Mouse (Mus musculus): ENCODE data around the gene Map3k7. TPM values are rescaled to one million over a fixed set of nuclear protein-coding genes. Genes with fewer than 3 reads are reported as not detected.
"Not testable (repeated sequence)": the region's sequence is repeated elsewhere in the genome, so short reads cannot be mapped to it uniquely, and the experiment has no call there.

Gene Map3k7
- total RNA-seq, 4 experiments from 2014 or later, result 45.6 to 56.4 (median 54.6) TPM

GRCm38 (mm10) chr4:31993386-31993785, 29.5 kb downstream of the Map3k7 start:
- DNase-seq (ENCODE audit: low spot score), result no peak

- DNase-seq (ENCODE audit: low spot score), result no peak
These were observed 30.0 kb downstream of the Map3k7 start for GRCm38 (mm10) chr4:31993865-31994264.

- no peak for DNase-seq (ENCODE audit: low spot score)
These were observed 37.6 kb downstream of the Map3k7 start for GRCm38 (mm10) chr4:32001498-32001897.

GRCm38 (mm10) chr4:32004773-32005591, 41.1 kb downstream of the Map3k7 start:
- no peak for DNase-seq (ENCODE audit: low spot score)

GRCm38 (mm10) chr4:32007174-32007573, 43.3 kb downstream of the Map3k7 start:
- no peak for DNase-seq (ENCODE audit: low spot score)

- no peak for DNase-seq (ENCODE audit: low spot score)
These were observed 44.2 kb downstream of the Map3k7 start for GRCm38 (mm10) chr4:32008095-32008494.

- no peak for DNase-seq (ENCODE audit: low spot score)
These were observed 46.9 kb downstream of the Map3k7 start for GRCm38 (mm10) chr4:32010808-32011207.

GRCm38 (mm10) chr4:32011218-32011973, 47.5 kb downstream of the Map3k7 start:
- no peak for DNase-seq (ENCODE audit: low spot score)

- no peak for DNase-seq (ENCODE audit: low spot score)
These were observed 57.2 kb downstream of the Map3k7 start for GRCm38 (mm10) chr4:32021131-32021530.

GRCm38 (mm10) chr4:32022321-32022720, 58.4 kb downstream of the Map3k7 start:
- no peak for DNase-seq (ENCODE audit: low spot score)

- DNase-seq (ENCODE audit: low spot score), result not testable (repeated sequence)
These were observed 60.3 kb downstream of the Map3k7 start for GRCm38 (mm10) chr4:32024170-32024569.

- no peak for DNase-seq (ENCODE audit: low spot score)
These were observed 61.2 kb downstream of the Map3k7 start for GRCm38 (mm10) chr4:32025105-32025504.

- DNase-seq (ENCODE audit: low spot score), result no peak
These were observed 63.2 kb downstream of the Map3k7 start for GRCm38 (mm10) chr4:32027094-32027493.

GRCm38 (mm10) chr4:32037267-32037666, 73.4 kb downstream of the Map3k7 start:
- DNase-seq (ENCODE audit: low spot score), result no peak

- DNase-seq (ENCODE audit: low spot score), result no peak
These were observed 78.0 kb downstream of the Map3k7 start for GRCm38 (mm10) chr4:32041741-32042452.

GRCm38 (mm10) chr4:32045234-32045633, 81.3 kb downstream of the Map3k7 start:
- DNase-seq (ENCODE audit: low spot score), result no peak

GRCm38 (mm10) chr4:32049824-32050223, 85.9 kb downstream of the Map3k7 start:
- no peak for DNase-seq (ENCODE audit: low spot score)

GRCm38 (mm10) chr4:32053171-32053570, 89.3 kb downstream of the Map3k7 start:
- DNase-seq (ENCODE audit: low spot score), result no peak

GRCm38 (mm10) chr4:32055151-32056052, 91.5 kb downstream of the Map3k7 start:
- peak; percentile 87 for DNase-seq (ENCODE audit: low spot score)

GRCm38 (mm10) chr4:32056441-32056840, 92.5 kb downstream of the Map3k7 start:
- DNase-seq (ENCODE audit: low spot score), result no peak

- DNase-seq (ENCODE audit: low spot score), result peak; percentile 11
These were observed 93.2 kb downstream of the Map3k7 start for GRCm38 (mm10) chr4:32057102-32057501.

All from heart, adult 8-10 months (tissue).